Mouse (Mus musculus) heart, embryonic 11.5 days (tissue): Measurements from ENCODE around the gene Mogs. TPM values are rescaled to one million over a fixed set of nuclear protein-coding genes. Genes with fewer than 3 reads are reported as not detected.
A peak's percentile ranks its signal among the peaks of the same experiment; 100 is the strongest.

Experiments
- ATAC-seq: fragments of 200-750 bp; cut with Nextera tagmentation; replicated peaks from 2 replicates; pipeline ENCODE4 v1.8.0; 2017; ENCODE audit warnings: moderate library complexity; ENCODE audit not compliant: insufficient number of reproducible peaks, low FRiP score, low TSS enrichment
- H3K27ac ChIP-seq: fragments of 300-500 bp; sonication (generic); 2 replicates; pipeline ENCODE4 v1.5.1; 2014; ENCODE audit warnings: mild to moderate bottlenecking, low read depth, low read length
- H3K27me3 ChIP-seq: fragments of 300-500 bp; sonication (generic); 2 replicates; pipeline ENCODE4 v1.6.1; 2014; ENCODE audit warnings: mild to moderate bottlenecking, low read length, mixed read lengths; ENCODE audit not compliant: control insufficient read depth, insufficient read depth
- H3K36me3 ChIP-seq: fragments of 300-500 bp; sonication (generic); 2 replicates; pipeline ENCODE4 v1.6.1; 2014; ENCODE audit warnings: mild to moderate bottlenecking, low read length, moderate library complexity, mixed read lengths; ENCODE audit not compliant: control insufficient read depth, insufficient read depth
- H3K4me1 ChIP-seq: fragments of 300-500 bp; sonication (generic); 2 replicates; pipeline ENCODE4 v1.6.1; 2014; ENCODE audit warnings: low read length; ENCODE audit not compliant: control insufficient read depth, insufficient read depth
- H3K4me2 ChIP-seq: fragments of 300-500 bp; sonication (generic); 2 replicates; pipeline ENCODE4 v1.6.1; 2014; ENCODE audit warnings: mild to moderate bottlenecking, moderate library complexity
- H3K4me3 ChIP-seq: fragments of 300-500 bp; sonication (generic); 2 replicates; pipeline ENCODE4 v1.5.1; 2014; ENCODE audit warnings: low read depth, low read length
- H3K9ac ChIP-seq: fragments of 300-500 bp; sonication (generic); 2 replicates; pipeline ENCODE4 v1.6.1; 2014; ENCODE audit warnings: mild to moderate bottlenecking, low read depth, low read length, moderate library complexity
- H3K9me3 ChIP-seq: fragments of 300-500 bp; sonication (generic); replicated peaks from 2 replicates; pipeline ENCODE4 v1.6.1; 2016; ENCODE audit warnings: low read length; ENCODE audit not compliant: control insufficient read depth
- WGBS: fragments of 180-500 bp; shearing (Covaris S2); extraction: QIAGEN DNeasy Blood & Tissue Kit; methylation state at CpG from one replicate; pipeline ENCODE4 v1.1.7; 2014; ENCODE audit not compliant: insufficient replicate concordance; 5-methylcytosine and 5-hydroxymethylcytosine counted together
- polyA plus RNA-seq: library from polyadenylated mRNA; unstranded; fragments of >200 nt; fragmentation: Nextera tagmentation; extraction: Ambion mirVana; gene quantifications from 2 replicates; pipeline ENCODE4 v1.2.1, GENCODE M21; 2014

Mogs gene
- polyA plus RNA-seq, 1 experiment from 2014 or later = 19.1 TPM

- H3K9ac ChIP-seq = no peak overlapping the region
- peaks cover 15% of the 10 kb centered on the region for H3K4me1 ChIP-seq
- peak overlapping the region; percentile 38 for H3K4me2 ChIP-seq
- peaks cover 96% of the 10 kb centered on the region for H3K27me3 ChIP-seq
- peak overlapping the region; percentile 22 for H3K4me3 ChIP-seq
- ATAC-seq = no peak
- WGBS = under 1% methylated on average over 15 of the region's 24 CpGs
- no peaks in the 10 kb centered on the region for H3K36me3 ChIP-seq
- no peak overlapping the region for H3K27ac ChIP-seq
- no peaks in the 10 kb centered on the region for H3K9me3 ChIP-seq
Observed at GRCm38 (mm10) chr6:83071220-83071619, 44.1 kb upstream of the Mogs start.

DNA sequence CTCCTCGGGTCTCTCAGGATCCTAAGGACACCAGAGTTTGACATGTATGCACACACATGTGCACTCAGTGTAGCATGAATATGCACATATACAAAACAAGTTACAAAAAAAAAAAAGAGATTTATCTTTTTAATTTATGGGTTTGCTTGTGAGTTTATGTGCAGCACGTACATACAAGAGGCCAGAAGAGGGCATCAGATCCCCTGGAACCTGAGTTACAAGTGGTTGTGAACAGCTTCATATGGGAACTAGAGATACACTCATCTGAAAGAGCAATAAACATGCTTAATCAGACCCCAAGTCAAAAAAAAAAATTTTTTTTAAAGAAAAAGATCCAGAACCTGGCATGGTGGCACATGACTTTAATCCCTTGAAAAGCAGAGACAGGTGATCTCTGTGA is 40.3 kb upstream of the Mogs start:
- Histone ChIP-seq H3K4me2 (no peak overlapping the region), H3K9me3 (no peaks in the 10 kb centered on the region), H3K27me3 (peaks cover 68% of the 10 kb centered on the region), H3K9ac (no peak overlapping the region), H3K4me3 (no peak overlapping the region), H3K27ac (no peak overlapping the region), H3K4me1 (peaks cover 4% of the 10 kb centered on the region), H3K36me3 (no peaks in the 10 kb centered on the region)
- 12% methylated on average over 2 of the region's 2 CpGs for WGBS
- no peak for ATAC-seq

GRCm38 (mm10) chr6:83077630-83078323 is 37.5 kb upstream of the Mogs start, which contains the start of gene Pcgf1:
Gene Pcgf1 (plus strand): TSS chr6:83077869.
- H3K27ac ChIP-seq = peak within 1 kb of the TSS; percentile 77
- peak within 1 kb of the TSS; percentile 96 for H3K4me2 ChIP-seq
- H3K9me3 ChIP-seq = no peaks in the 10 kb centered on the region
- H3K9ac ChIP-seq = peak within 1 kb of the TSS; percentile 85
- H3K27me3 ChIP-seq = peaks cover 49% of the 10 kb centered on the region
- peak within 1 kb of the TSS; percentile 73 for H3K4me3 ChIP-seq
- ATAC-seq = peak; percentile 52
- under 1% methylated on average over 54 of the region's 54 CpGs for WGBS
- 0 out of 2 replicates have a peak, but pooled peaks cover 6% of the 10 kb centered on the region for H3K36me3 ChIP-seq
- H3K4me1 ChIP-seq = no peaks in the 10 kb centered on the region

GRCm38 (mm10) chr6:83078324-83078858 is 36.9 kb upstream of the Mogs start:
- Histone ChIP-seq H3K4me3 (peak overlapping the region; percentile 73), H3K27me3 (peaks cover 51% of the 10 kb centered on the region), H3K4me2 (peak overlapping the region; percentile 96), H3K4me1 (no peaks in the 10 kb centered on the region), H3K27ac (peak overlapping the region; percentile 77), H3K9me3 (no peaks in the 10 kb centered on the region), H3K9ac (peak overlapping the region; percentile 85), H3K36me3 (0 out of 2 replicates have a peak, but pooled peaks cover 6% of the 10 kb centered on the region)
- under 1% methylated on average over 46 of the region's 46 CpGs for WGBS
- ATAC-seq = peak; percentile 93

DNA sequence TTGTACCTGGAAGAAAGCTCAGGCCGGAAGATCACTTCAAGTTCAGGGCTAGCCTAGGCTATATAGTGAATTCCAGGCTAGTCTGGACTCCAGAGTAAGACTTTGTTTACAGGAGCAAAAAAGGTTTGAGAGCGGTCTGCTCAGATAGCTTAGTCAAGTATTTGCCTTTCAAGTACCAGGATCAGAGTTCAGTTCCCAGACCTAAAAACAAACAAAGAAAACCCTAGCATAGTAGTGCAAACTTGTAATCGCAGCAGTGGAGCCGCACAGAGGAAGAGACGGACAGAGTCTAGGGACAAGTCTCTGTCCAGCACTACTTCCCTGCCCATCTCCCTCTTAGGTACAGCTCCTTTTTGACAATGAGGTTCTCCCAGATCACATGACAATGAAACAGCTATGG is 35.1 kb upstream of the Mogs start:
- H3K4me1 ChIP-seq = no peaks in the 10 kb centered on the region
- no peak for ATAC-seq
- WGBS = 91% methylated on average over 5 of the region's 5 CpGs
- H3K4me3 ChIP-seq = no peak overlapping the region
- no peak overlapping the region for H3K27ac ChIP-seq
- 0 out of 2 replicates have a peak, but pooled peaks cover 6% of the 10 kb centered on the region for H3K36me3 ChIP-seq
- peaks cover 52% of the 10 kb centered on the region for H3K27me3 ChIP-seq
- H3K4me2 ChIP-seq = no peak overlapping the region
- no peak overlapping the region for H3K9ac ChIP-seq
- H3K9me3 ChIP-seq = no peaks in the 10 kb centered on the region

- H3K27ac ChIP-seq = no peak overlapping the region
- WGBS = 8% methylated on average over 5 of the region's 5 CpGs
- H3K4me3 ChIP-seq = no peak overlapping the region
- H3K9ac ChIP-seq = no peak overlapping the region
- peaks cover 13% of the 10 kb centered on the region for H3K4me1 ChIP-seq
- peaks cover 65% of the 10 kb centered on the region for H3K27me3 ChIP-seq
- H3K36me3 ChIP-seq = 0 out of 2 replicates have a peak, but pooled peaks cover 6% of the 10 kb centered on the region
- H3K9me3 ChIP-seq = no peaks in the 10 kb centered on the region
- H3K4me2 ChIP-seq = no peak overlapping the region
- ATAC-seq = no peak
Observed at GRCm38 (mm10) chr6:83083497-83083896, 31.8 kb upstream of the Mogs start.

GRCm38 (mm10) chr6:83084477-83084876 is 30.8 kb upstream of the Mogs start:
- 13% methylated on average over 6 of the region's 6 CpGs for WGBS
- Histone ChIP-seq H3K4me1 (peaks cover 13% of the 10 kb centered on the region), H3K27ac (no peak overlapping the region), H3K36me3 (0 out of 2 replicates have a peak, but pooled peaks cover 6% of the 10 kb centered on the region), H3K27me3 (peaks cover 73% of the 10 kb centered on the region), H3K4me3 (no peak overlapping the region), H3K9ac (no peak overlapping the region), H3K9me3 (no peaks in the 10 kb centered on the region), H3K4me2 (no peak overlapping the region)
- no peak for ATAC-seq

GRCm38 (mm10) chr6:83086121-83087035 is 28.9 kb upstream of the Mogs start, which contains the start of gene Lbx2:
Gene Lbx2 (plus strand): TSS chr6:83086367.
- H3K4me3 ChIP-seq = peak within 1 kb of the TSS; percentile 41
- 4% methylated on average over 42 of the region's 42 CpGs for WGBS
- H3K9ac ChIP-seq = 0 out of 2 replicates have a peak within 1 kb of the TSS, but pooled peaks have one; percentile 22
- peaks cover 85% of the 10 kb centered on the region for H3K27me3 ChIP-seq
- peak within 1 kb of the TSS; percentile 58 for H3K4me2 ChIP-seq
- no peaks in the 10 kb centered on the region for H3K9me3 ChIP-seq
- 0 out of 2 replicates have a peak, but pooled peaks cover 3% of the 10 kb centered on the region for H3K36me3 ChIP-seq
- no peak within 1 kb of the TSS for H3K27ac ChIP-seq
- no peak for ATAC-seq
- peaks cover 13% of the 10 kb centered on the region for H3K4me1 ChIP-seq
